Mouse (Mus musculus): Measurements from ENCODE around the gene Crnn. TPM values are rescaled to one million over a fixed set of nuclear protein-coding genes. Genes with fewer than 3 reads are reported as not detected.

The Crnn gene
- total and polyA plus RNA-seq, 3 experiments, result not detected

- DNase-seq, result no peak
- no peak overlapping the region for H3K4me3 ChIP-seq
- intact Hi-C loops (cut with DNase I), result no loop called here
- H3K36me3 ChIP-seq (ENCODE audit: control insufficient read depth, insufficient read depth, low read length), result no peaks in the 10 kb centered on the region
- 24% methylated on average over 5 of the region's 5 CpGs for WGBS
- H3K27ac ChIP-seq, result no peak overlapping the region
- no peaks in the 10 kb centered on the region for H3K27me3 ChIP-seq (ENCODE audit: control insufficient read depth, insufficient read depth, low read length)
- no peaks in the 10 kb centered on the region for H3K79me2 ChIP-seq (replicated peaks; ENCODE audit: control insufficient read depth, insufficient read depth, low read length)
- TF ChIP-seq POLR2A (IDR thresholded peaks at IDR 0.05; ENCODE audit: insufficient read depth, low read depth, low read length) (no peak), EP300 (IDR thresholded peaks at IDR 0.05; ENCODE audit: insufficient read depth, low read depth, low read length) (no peak), CTCF (IDR thresholded peaks at IDR 0.05) (no peak)
- H3K9ac ChIP-seq (ENCODE audit: low read depth, low read length), result no peak overlapping the region
- no peaks in the 10 kb centered on the region for H3K4me1 ChIP-seq (ENCODE audit: control insufficient read depth, insufficient read depth, low read length)
Observed at GRCm38 (mm10) chr3:93129076-93129475, 15.5 kb upstream of the Crnn start.

- 9% methylated on average over 3 of the region's 3 CpGs for WGBS
- TF ChIP-seq CTCF (IDR thresholded peaks at IDR 0.05), result peak; percentile 81
- TF ChIP-seq POLR2A (IDR thresholded peaks at IDR 0.05; ENCODE audit: insufficient read depth, low read depth, low read length), result no peak
- H3K79me2 ChIP-seq (replicated peaks; ENCODE audit: control insufficient read depth, insufficient read depth, low read length), result no peaks in the 10 kb centered on the region
- no peaks in the 10 kb centered on the region for H3K36me3 ChIP-seq (ENCODE audit: control insufficient read depth, insufficient read depth, low read length)
- DNase-seq, result peak; percentile 20 to 21
- no peak overlapping the region for H3K9ac ChIP-seq (ENCODE audit: low read depth, low read length)
- intact Hi-C loops (cut with DNase I), result loop anchor here (2.0 kb wide), 2 partner anchors 276 to 364 kb away; no protein-coding TSS in a partner anchor
- no peaks in the 10 kb centered on the region for H3K27me3 ChIP-seq (ENCODE audit: control insufficient read depth, insufficient read depth, low read length)
- no peak overlapping the region for H3K27ac ChIP-seq
- H3K4me3 ChIP-seq, result no peak overlapping the region
- H3K4me1 ChIP-seq (ENCODE audit: control insufficient read depth, insufficient read depth, low read length), result no peaks in the 10 kb centered on the region
Observed at GRCm38 (mm10) chr3:93130460-93130859, 14.1 kb upstream of the Crnn start.

DNA sequence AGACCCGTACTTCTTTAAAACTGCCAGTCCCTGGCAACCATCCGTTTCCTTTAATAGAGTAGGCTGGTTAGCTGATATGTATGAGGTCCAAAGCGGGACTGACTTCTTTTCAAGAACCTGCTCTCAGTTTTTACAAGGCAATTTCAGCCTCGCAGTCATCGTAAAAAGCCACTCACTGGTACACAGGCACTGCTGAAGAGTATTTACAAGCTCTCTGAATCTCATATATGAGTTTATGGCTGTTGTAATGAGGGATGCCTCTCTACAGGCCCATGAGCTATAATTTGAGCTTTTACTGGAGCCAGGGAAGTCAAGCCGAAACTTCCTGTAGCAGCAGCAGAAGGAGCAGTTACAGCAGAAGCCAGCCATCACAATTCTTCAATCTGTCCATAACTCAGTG, 17.9 kb downstream of the Crnn start:
- H3K4me3 ChIP-seq, result no peak overlapping the region
- no peak overlapping the region for H3K9ac ChIP-seq (ENCODE audit: low read depth, low read length)
- 71% methylated on average over 6 of the region's 6 CpGs for WGBS
- H3K27ac ChIP-seq, result no peak overlapping the region
- H3K79me2 ChIP-seq (replicated peaks; ENCODE audit: control insufficient read depth, insufficient read depth, low read length), result no peaks in the 10 kb centered on the region
- no peaks in the 10 kb centered on the region for H3K36me3 ChIP-seq (ENCODE audit: control insufficient read depth, insufficient read depth, low read length)
- intact Hi-C loops (cut with DNase I), result no loop called here
- DNase-seq, result no peak
- TF ChIP-seq EP300 (IDR thresholded peaks at IDR 0.05; ENCODE audit: insufficient read depth, low read depth, low read length) (no peak), POLR2A (IDR thresholded peaks at IDR 0.05; ENCODE audit: insufficient read depth, low read depth, low read length) (no peak), CTCF (IDR thresholded peaks at IDR 0.05) (no peak)
- no peaks in the 10 kb centered on the region for H3K4me1 ChIP-seq (ENCODE audit: control insufficient read depth, insufficient read depth, low read length)
- no peaks in the 10 kb centered on the region for H3K27me3 ChIP-seq (ENCODE audit: control insufficient read depth, insufficient read depth, low read length)

DNA sequence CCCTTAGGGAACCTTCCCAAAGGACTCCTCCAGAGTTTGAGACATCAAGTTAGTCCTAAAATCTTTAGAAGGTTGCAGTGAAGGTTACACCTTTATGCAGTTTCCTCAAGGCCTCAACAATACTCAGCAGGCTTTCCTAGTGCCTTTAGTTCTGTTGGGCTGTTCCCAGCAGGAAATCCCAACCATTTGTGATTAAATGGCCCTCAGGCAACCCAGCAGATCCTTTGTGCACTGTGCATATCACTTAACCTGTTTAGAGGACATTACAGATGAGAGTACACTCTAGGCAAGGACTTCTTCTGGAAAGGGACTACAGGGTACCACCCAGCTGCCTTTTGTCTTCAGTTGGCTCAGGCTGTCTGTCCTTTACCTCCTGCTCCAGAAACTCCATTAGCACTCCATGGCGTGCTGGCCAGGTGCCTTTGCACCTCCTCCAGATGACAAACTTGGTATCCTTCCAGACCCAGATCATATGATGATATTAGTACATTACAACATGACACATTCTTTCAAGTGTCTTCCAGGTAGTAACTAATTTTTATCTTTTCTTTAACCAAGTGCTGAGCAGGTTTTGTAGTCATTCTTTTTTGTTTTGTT, 18.5 kb downstream of the Crnn start:
- Histone ChIP-seq H3K4me3 (no peak overlapping the region), H3K79me2 (replicated peaks; ENCODE audit: control insufficient read depth, insufficient read depth, low read length) (no peaks in the 10 kb centered on the region), H3K36me3 (ENCODE audit: control insufficient read depth, insufficient read depth, low read length) (no peaks in the 10 kb centered on the region), H3K9ac (ENCODE audit: low read depth, low read length) (no peak overlapping the region), H3K4me1 (ENCODE audit: control insufficient read depth, insufficient read depth, low read length) (no peaks in the 10 kb centered on the region), H3K27ac (no peak overlapping the region), H3K27me3 (ENCODE audit: control insufficient read depth, insufficient read depth, low read length) (no peaks in the 10 kb centered on the region)
- 44% methylated on average over 1 of the region's 1 CpGs for WGBS
- intact Hi-C loops (cut with DNase I), result no loop called here
- no peak for DNase-seq
- no peak for TF ChIP-seq CTCF (IDR thresholded peaks at IDR 0.05)
- TF ChIP-seq EP300 (IDR thresholded peaks at IDR 0.05; ENCODE audit: insufficient read depth, low read depth, low read length), result no peak
- no peak for TF ChIP-seq POLR2A (IDR thresholded peaks at IDR 0.05; ENCODE audit: insufficient read depth, low read depth, low read length)

DNA sequence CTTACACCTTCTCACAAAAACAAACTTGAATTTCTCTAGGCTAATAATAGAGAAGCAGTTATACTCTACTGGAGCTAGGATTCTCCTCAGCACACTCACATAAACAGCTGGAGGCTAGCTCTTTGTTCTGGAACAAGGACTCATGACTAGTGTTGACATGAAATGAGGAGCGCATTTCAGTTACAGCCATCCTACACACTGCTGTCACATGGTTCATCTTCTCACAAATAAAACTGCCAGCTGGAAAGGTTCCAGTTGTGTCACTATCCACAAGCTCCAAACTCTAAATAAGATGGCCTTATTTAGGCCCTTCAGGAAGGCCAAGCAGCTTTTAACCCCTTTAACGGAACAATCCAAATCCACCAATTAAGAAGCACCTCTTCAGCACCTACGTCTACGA, 36.3 kb downstream of the Crnn start:
- TF ChIP-seq CTCF (IDR thresholded peaks at IDR 0.05) (no peak), EP300 (IDR thresholded peaks at IDR 0.05; ENCODE audit: insufficient read depth, low read depth, low read length) (no peak)
- no peaks in the 10 kb centered on the region for H3K79me2 ChIP-seq (replicated peaks; ENCODE audit: control insufficient read depth, insufficient read depth, low read length)
- H3K36me3 ChIP-seq (ENCODE audit: control insufficient read depth, insufficient read depth, low read length), result no peaks in the 10 kb centered on the region
- WGBS, result 78% methylated on average over 4 of the region's 4 CpGs
- no peaks in the 10 kb centered on the region for H3K27me3 ChIP-seq (ENCODE audit: control insufficient read depth, insufficient read depth, low read length)
- intact Hi-C loops (cut with DNase I), result no loop called here
- DNase-seq, result no peak
- no peaks in the 10 kb centered on the region for H3K4me1 ChIP-seq (ENCODE audit: control insufficient read depth, insufficient read depth, low read length)
- no peak overlapping the region for H3K27ac ChIP-seq
- H3K9ac ChIP-seq (ENCODE audit: low read depth, low read length), result no peak overlapping the region
- H3K4me3 ChIP-seq, result no peak overlapping the region

DNA sequence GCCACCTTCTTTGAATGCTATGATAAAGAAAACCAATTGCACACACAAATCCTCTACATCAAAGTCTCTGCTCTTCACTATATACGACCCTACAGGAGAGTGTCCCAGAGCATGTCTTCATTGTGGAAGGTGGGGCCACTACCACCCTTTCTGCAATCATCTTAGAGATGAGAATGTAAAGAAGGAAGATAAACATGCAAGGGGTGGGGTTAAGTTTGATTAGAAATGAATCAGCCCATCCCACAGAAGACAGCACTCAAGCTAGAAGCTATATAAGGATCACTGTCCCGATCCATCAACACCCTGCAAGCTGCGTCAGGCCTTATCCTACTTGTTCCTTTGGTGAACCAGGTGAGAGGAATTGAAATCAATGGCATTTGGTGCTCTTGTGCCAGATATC, 52.4 kb downstream of the Crnn start, which contains the start of gene Flg2:
Flg2 (plus strand) TSS at position 301 of the 400 bp plus-strand sequence.
- TF ChIP-seq EP300 (IDR thresholded peaks at IDR 0.05; ENCODE audit: insufficient read depth, low read depth, low read length) (no peak), POLR2A (IDR thresholded peaks at IDR 0.05; ENCODE audit: insufficient read depth, low read depth, low read length) (no peak), CTCF (IDR thresholded peaks at IDR 0.05) (no peak)
- Histone ChIP-seq H3K9ac (ENCODE audit: low read depth, low read length) (no peak within 1 kb of the TSS), H3K79me2 (replicated peaks; ENCODE audit: control insufficient read depth, insufficient read depth, low read length) (no peaks in the 10 kb centered on the region), H3K4me1 (ENCODE audit: control insufficient read depth, insufficient read depth, low read length) (no peaks in the 10 kb centered on the region), H3K27me3 (ENCODE audit: control insufficient read depth, insufficient read depth, low read length) (no peaks in the 10 kb centered on the region), H3K4me3 (no peak within 1 kb of the TSS), H3K36me3 (ENCODE audit: control insufficient read depth, insufficient read depth, low read length) (no peaks in the 10 kb centered on the region), H3K27ac (no peak within 1 kb of the TSS)
- intact Hi-C loops (cut with DNase I), result no loop called here
- WGBS, result 76% methylated on average over 3 of the region's 3 CpGs
- no peak for DNase-seq

Other genes starting within 250 kb of the Crnn start
- gene Lce3a, start 218.6 kb upstream of the Crnn start, total RNA-seq (2021), result not detected
- gene Lce3a, start 218.6 kb upstream of the Crnn start, polyA plus RNA-seq (2012; rRNA removed), result not detected in 2 replicates
- gene Lce3b, start 211.8 kb upstream of the Crnn start, total RNA-seq (2021), result not detected
- not detected in 2 replicates for gene Lce3b, start 211.8 kb upstream of the Crnn start, polyA plus RNA-seq (2012; rRNA removed)
- not detected for gene Lce3c, start 200.3 kb upstream of the Crnn start, total RNA-seq (2021)
- gene Lce3c, start 200.3 kb upstream of the Crnn start, polyA plus RNA-seq (2012; rRNA removed), result not detected in 2 replicates
- gene Lce3d, start 187.4 kb upstream of the Crnn start, total RNA-seq (2021), result not detected
- gene Lce3d, start 187.4 kb upstream of the Crnn start, polyA plus RNA-seq (2012; rRNA removed), result not detected in 2 replicates
- not detected for gene Lce3e, start 177.7 kb upstream of the Crnn start, total RNA-seq (2021)
- gene Lce3e, start 177.7 kb upstream of the Crnn start, polyA plus RNA-seq (2012; rRNA removed), result not detected in 2 replicates
- gene Lce3f, start 152.6 kb upstream of the Crnn start, total RNA-seq (2021), result not detected
- gene Lce3f, start 152.6 kb upstream of the Crnn start, polyA plus RNA-seq (2012; rRNA removed), result not detected in 2 replicates
- gene Crct1, start 129.1 kb upstream of the Crnn start, total RNA-seq (2021), result not detected
- gene Crct1, start 129.1 kb upstream of the Crnn start, polyA plus RNA-seq (2012; rRNA removed), result not detected in 2 replicates
- gene Lce1m, start 125.7 kb upstream of the Crnn start, total RNA-seq (2021), result not detected
- not detected in 2 replicates for gene Lce1m, start 125.7 kb upstream of the Crnn start, polyA plus RNA-seq (2012; rRNA removed)
- gene Gm4858, start 76.0 kb upstream of the Crnn start, total RNA-seq (2021), result not detected
- not detected in 2 replicates for gene Gm4858, start 76.0 kb upstream of the Crnn start, polyA plus RNA-seq (2012; rRNA removed)
- under 1 TPM in 1 of 2 experiments, not detected in 1; 0.08 TPM for gene Flg2, start 52.5 kb downstream of the Crnn start, total RNA-seq (2021)
- gene Flg2, start 52.5 kb downstream of the Crnn start, polyA plus RNA-seq (2012; rRNA removed), result not detected in 2 replicates
- gene Flg, start 128.7 kb downstream of the Crnn start, total RNA-seq (2021), result not detected
- gene Flg, start 128.7 kb downstream of the Crnn start, polyA plus RNA-seq (2012; rRNA removed), result not detected in 2 replicates
- under 1 TPM in 1 of 2 experiments, not detected in 1; 0.03 TPM for gene Hrnr, start 175.0 kb downstream of the Crnn start, total RNA-seq (2021)
- not detected in 2 replicates for gene Hrnr, start 175.0 kb downstream of the Crnn start, polyA plus RNA-seq (2012; rRNA removed)
- gene Rptn, start 248.9 kb downstream of the Crnn start, total RNA-seq (2021), result not detected
- 0.02 TPM in 1 of 2 replicates, not detected in the other for gene Rptn, start 248.9 kb downstream of the Crnn start, polyA plus RNA-seq (2012; rRNA removed)